Mouse (Mus musculus): ENCODE data around the gene Tecpr1.

Tecpr1 gene

GRCm38 (mm10) chr5:144207478-144207877, 15.9 kb downstream of the Tecpr1 start:
- DNase-seq: peak; percentile 32 to 78

- DNase-seq: no peak
Measured at GRCm38 (mm10) chr5:144206069-144206468, 17.3 kb downstream of the Tecpr1 start.

DNA sequence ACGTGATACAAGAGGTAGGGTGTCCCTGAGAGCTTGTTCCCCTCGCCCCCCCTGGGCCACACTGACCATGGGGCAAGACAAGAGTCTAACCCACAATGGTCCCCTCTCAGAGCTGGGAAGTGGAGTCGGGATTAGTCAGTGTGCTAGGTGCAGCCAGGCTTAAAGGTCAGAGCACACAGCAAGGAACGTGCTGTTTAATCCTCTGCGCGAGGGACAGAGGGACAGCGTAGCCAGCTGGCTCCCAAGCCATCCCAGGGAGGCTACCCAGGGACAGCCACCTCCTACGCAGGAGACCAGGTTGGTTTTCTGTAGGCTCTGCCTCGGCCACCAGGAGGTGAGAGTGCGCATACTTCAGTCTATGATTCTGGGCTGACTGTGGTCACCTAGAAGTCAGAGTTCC, 18.5 kb downstream of the Tecpr1 start:
- DNase-seq: peak in 1 of 2 experiments; percentile 38

DNA sequence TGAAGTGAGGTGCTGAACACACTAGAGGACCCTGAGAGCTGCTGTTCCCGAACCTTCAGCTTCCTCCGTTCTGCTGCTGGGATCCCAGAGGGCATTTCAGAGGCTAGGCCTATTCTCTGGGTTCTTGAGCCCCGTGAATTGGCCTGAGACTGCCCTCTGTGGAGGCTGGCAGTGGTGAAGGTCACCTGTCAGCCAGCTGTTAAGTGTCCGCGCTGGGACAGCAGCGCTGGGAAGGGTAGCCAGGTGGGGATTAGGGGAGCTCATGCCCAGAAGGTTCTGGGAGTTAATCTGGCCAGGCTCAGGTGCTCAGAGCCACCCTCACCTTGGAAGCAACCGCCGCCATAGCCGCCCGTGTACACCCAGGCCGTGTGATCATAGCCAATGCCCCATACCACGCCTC, 19.1 kb downstream of the Tecpr1 start:
- DNase-seq: no peak

DNA sequence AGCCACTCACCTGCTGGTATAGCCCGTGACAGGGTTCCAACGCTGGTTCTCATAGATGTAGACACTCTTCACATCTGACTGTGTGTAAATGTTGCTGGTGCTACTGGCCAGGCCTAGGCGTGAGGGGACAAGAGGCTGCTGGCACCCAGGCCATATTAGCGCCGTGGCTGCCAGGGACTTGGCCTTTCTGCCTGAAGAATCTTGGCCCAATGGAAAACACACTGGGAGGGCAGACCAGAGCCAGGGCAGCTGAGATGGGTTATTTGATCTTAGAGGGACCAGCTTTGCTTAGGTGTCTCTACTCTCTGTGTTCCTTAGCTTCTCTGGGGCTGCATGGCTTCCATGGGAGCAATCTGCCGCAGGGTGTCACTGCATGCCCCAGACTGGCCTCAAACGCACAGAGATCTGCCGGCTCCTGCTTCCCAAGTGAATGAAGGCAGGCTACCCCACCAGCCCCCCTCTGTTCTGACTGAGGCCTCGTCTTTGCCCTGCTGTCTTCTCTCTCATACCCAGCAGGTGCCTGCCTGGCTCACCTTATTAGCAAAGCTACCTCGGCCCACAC, 19.9 kb downstream of the Tecpr1 start:
- no peak for DNase-seq

DNA sequence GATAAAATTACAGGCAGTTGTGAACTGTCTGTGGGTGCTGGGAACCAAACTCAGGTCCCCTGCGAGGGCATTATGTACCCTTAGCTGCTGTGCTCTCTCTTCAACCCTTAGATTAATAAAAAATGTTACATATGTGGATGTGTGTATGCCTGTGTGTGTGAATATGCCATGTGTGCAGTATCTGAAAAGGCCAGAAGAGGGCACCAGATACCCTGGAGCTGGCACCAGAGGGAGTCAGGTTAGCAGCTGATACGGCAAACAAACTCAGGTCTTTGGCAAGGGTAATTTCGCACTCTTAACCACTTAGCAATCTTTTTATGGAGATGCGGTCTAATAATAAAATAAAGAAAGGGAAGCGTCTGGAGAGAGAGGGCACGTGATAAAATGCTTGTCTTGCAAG, 21.0 kb downstream of the Tecpr1 start:
- no peak for DNase-seq

DNA sequence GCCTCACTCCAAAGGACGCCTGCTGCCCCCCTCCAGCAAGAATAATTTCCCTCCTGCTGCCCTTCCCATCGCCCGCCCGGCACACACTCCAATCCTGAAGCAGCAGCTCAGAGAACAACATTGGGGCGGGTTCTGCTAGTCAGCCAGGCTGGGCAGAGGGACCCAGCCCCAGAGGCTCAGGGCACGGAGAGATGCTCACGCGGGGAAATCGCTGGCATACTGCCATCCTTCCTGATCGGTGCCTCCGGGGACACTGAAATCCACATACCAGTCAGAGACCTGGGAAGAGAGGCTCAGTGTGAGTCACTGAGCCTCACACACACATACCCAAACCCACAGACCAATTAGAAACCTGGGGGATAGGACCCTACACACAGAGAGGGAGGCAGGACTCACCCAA, 22.8 kb downstream of the Tecpr1 start:
- DNase-seq: peak in 1 of 2 experiments; percentile 23

DNA sequence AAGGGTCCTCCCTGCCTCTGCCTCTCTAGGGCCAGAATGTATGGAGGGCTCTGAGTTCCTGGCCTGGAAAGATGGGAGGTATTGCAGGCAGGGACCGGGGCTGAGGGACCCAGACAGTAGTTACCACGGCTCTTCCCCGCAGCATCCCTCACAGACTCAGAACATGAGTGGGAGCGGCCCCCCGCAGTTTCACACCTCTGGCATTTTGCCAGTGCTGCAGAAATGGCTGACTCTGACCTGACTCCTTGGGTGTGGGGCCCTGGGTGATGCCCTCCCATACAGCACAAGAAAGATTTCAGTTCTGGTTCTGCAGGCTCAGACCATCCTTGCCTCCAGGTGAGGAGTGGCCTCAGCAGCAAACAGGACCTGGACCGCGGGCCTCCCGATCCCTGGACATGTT, 27.8 kb downstream of the Tecpr1 start:
- DNase-seq: no peak

- DNase-seq: no peak
Measured at GRCm38 (mm10) chr5:144194416-144194815, 29.0 kb downstream of the Tecpr1 start.

GRCm38 (mm10) chr5:144192673-144193072, 30.7 kb downstream of the Tecpr1 start:
- DNase-seq: peak in 1 of 2 experiments; percentile 27

DNA sequence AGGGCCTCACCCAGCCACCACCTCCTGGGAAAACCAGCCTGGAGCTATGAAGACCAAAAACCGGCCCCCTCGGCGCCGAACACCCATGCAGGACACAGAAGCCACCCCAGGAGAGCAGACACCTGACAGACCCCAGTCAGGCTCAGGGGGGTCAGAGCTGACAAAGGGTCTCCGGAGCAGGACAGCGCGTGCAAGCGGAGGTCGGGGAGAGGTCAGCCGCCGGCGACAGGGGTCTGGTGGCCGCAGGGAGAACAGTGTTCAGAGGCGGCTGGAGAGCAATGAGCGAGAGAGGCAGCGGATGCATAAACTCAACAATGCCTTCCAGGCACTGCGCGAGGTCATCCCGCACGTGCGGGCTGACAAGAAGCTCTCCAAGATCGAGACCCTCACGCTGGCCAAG, 32.4 kb downstream of the Tecpr1 start:
- no peak for DNase-seq

- DNase-seq: peak; percentile 78 to 84
Measured at GRCm38 (mm10) chr5:144189950-144190583, 33.3 kb downstream of the Tecpr1 start, which contains the start of gene Bhlha15. Gene Bhlha15 (plus strand): TSS chr5:144190286.

- DNase-seq: no peak
Measured at GRCm38 (mm10) chr5:144189327-144189726, 34.1 kb downstream of the Tecpr1 start.

DNA sequence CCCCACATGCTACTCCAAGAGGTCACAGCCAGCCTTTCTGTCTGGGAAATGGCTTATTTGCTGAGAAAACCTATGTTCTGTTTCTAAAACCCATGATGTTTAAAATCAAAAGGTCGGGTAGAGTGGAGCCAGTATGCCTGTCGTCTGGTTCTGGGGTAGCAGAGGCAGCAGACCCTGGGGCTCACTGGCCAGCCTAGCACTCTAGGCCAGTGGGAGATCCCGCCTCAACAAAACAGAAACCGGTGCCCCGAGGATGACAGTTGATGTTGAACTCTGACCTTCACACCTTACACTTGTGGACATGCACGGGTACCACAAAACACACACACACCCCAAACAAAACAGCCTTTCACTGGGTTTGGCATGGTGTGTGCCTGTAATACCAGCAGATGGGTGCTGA, 35.0 kb downstream of the Tecpr1 start:
- no peak for DNase-seq

- DNase-seq: no peak
Measured at GRCm38 (mm10) chr5:144184350-144185045, 38.9 kb downstream of the Tecpr1 start.

DNA sequence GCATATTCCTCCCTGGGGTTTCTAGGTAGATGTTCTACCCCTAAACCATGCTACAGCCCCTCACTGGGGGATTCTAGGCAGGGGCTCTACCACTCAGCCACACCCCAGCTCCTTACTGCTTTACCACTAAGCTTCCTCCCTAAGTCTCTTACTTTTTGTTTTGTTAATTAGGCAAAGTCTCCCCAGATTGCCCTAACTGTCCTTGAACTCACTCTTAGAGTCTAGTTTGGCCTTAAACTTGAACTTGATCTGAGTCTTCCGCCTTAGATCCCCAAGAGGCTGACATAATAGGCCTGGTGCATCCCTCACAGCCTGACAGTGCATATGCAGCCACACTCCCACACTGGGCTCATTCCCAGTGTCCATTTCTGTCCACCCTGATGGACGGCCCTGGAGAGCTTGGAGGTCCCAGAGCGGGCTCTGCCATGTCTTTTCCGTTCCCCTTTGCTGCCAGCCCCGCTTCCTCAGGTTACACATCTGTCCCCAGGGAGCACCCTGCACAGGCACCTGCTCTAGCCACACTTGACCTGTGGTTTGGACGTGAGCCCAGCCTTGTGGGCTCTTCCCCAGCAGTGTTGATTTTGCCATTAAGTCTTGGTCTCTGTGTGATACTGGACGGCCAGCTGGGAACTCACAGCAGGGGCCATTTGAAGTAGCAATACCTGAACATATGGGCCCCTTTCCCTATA, 39.6 kb downstream of the Tecpr1 start:
- DNase-seq: no peak

DNA sequence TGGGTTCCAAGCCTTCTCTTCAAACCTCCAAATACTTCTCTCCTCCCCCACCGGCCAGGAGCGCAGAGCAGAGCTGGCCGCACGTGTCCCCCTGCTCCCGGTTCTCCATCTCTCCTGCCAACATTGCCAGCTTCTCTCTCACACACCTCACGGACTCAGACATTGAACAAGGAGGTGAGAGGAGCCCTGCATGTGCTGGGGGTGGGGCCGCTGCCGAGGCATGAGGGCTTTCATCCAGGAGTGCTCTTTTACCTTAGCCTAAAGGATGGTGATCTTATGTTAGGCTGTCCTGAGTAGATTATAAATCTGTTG, 40.2 kb downstream of the Tecpr1 start:
- no peak for DNase-seq

- no peak for DNase-seq
Measured at GRCm38 (mm10) chr5:144182542-144183247, 40.7 kb downstream of the Tecpr1 start.

- no peak for DNase-seq
Measured at GRCm38 (mm10) chr5:144181249-144181648, 42.2 kb downstream of the Tecpr1 start.

DNA sequence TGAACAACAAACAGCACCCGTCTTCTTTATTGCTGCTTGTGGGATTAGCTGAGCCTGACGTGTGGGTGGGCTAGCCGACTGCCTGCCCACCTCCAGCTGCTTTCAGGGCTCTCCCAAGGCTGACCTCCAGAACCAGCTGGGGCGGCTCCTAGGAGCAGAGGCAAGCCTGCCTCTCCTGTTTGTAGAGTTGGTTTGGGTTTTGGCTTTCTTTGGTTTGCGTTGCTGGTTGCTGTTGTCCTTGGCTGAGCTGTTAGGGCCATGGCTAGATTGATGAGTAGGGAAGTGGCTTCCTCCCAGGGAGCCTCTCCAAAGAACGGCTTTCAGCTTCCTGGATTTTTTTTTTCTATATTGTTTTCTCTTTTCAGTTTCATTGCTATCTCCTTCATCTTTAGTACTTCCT, 45.2 kb downstream of the Tecpr1 start:
- no peak for DNase-seq

DNA sequence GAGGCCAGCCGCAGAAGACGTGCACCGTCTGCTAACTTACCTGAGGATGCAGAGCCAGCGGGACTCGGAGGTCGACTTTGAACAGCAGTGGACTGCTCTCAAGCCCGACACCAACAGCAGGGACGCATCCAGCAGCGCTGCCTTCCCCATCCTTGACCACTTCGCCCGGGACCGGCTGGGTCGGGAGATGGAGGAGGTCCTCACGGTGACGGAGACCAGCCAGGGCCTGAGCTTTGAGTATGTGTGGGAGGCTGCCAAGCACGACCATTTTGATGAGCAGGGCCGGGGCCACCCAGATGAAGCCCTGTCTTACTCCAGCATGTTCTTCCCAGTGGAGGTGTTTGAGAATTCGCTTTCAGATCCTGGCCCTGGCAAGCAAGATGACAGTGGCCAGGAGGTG, 49.8 kb downstream of the Tecpr1 start:
- DNase-seq: no peak

DNA sequence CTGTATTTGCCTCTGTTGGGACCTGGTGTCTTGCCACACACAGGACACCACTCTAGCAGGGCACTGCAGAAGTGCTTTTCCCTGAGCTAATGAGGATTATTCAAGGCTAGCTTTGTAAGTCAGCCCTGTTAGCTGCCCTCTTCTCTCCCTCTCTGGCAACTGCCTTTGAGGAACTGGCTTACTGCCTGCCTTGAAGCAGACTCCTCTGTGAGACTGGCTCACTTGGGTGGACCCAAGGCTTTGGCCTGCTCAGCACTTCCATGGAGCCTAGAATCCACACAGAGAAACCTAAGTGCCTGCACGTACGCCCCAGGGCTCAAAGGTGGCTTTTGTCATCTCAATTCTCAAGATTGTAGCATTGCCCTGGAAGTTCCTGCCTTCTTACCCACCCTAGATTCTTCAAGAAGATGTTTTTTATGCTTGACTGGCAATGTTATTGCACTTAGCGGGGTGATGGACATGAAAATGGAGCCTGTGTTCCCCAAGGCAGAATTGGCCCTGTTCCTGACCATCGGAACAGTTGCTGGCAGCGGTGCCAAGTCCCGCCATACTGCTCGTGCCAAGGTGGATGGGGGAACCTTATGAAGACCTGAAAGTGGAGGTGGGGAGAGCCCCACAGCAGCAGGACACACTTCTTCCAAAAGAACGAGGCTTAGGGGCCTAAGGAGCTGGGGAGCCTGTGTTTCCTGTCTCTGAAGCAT, 54.0 kb downstream of the Tecpr1 start:
- DNase-seq: peak; percentile 48 to 62

DNA sequence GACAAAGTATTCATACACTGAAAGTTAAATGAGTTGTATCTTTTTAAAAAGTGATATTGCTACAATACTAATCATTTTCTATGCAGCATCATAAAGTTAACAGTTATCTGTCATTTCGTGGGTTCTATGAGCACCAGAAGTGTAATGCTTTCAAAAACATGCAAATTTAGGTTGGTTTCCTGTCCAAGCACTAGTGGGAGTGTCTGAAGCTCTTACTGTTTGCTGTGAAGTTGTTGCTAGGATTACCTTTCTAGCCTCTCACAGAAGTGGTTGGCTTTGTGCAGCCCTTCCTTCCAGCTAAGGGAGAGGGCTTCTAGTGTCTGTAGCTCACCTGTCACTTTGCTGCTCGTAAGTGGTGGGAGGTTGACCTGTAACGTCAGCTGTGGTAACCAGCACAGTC, 57.7 kb downstream of the Tecpr1 start:
- DNase-seq: no peak

Measured in kidney, postnatal 36 days (tissue).